Mouse (Mus musculus): ENCODE data around the gene Ccdc144b. TPM values are rescaled to one million over a fixed set of nuclear protein-coding genes. Genes with fewer than 3 reads are reported as not detected.

The Ccdc144b gene
- polyA plus RNA-seq, 1 experiment from 2014 or later, result not detected

DNA sequence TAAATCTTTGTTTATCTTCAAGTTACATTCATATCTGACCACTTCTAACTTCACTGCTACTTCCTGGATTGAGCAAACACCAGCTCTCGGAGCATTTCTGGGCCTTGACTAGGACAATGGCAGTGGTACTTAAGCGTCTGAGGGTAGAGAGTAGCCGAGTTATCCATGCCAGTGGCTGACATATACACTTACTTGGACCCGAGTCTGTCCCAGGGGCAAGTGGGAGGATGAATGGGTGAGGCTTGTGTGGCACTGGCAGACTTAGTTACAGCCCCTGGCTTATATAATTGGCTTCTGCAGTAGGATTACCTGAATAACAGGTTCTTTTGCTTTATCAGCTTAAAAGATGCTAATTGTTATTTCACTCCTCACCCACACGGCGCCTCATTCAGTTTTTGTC is 14.4 kb upstream of the Ccdc144b start:
- H3K36me3 ChIP-seq, result peaks cover 17% of the 10 kb centered on the region
- 0 out of 2 replicates have a peak overlapping the region, but pooled peaks have one; percentile 75 for H3K4me2 ChIP-seq (replicated peaks)
- WGBS, result 87% methylated on average over 6 of the region's 6 CpGs

DNA sequence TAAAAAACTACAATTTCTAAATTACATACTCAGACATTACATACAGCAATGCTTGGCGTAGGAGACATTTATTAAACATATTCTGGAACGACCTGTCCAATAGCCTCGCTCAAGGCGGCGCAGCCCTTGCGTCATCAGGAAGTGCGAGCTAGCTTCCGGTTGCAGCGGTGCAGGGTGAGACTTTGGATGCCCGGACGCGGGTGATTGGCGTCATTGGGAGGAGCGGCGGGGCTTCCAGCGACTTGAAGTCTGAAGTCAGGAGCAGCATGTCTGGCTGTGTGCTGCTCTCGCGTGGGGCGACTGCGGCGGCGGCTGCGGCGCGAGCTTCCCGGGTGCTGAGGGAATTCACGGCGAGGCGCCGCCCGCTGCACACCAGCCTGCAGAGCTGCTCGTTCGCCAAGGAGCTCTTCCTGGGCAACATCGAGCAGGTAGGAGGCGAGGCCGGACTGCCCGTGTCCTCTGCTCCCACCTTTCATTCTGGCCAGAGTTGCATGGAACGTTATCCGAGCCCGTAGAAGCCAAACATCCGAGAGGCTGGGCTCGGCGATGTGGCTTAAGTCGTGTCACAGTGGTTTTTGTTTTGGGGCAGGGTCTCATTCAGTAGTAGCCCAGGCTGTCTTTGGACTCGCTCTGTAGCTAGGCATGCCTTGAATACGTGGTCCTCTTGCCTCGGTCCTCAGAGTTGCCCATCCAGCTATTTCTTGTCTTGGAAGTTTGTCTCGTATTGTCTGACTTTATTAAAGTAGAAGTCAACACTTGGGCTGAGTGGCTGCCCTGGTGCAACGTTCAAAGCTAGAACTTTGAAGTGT is 12.7 kb upstream of the Ccdc144b start, which contains the start of gene Acad9:
Gene Acad9 (plus strand): TSS at position 137 of the 809 bp plus-strand sequence.
- Histone ChIP-seq H3K9me3 (no peaks in the 10 kb centered on the region), H3K4me2 (replicated peaks) (peak within 1 kb of the TSS; percentile 75), H3K27me3 (peaks cover 23% of the 10 kb centered on the region), H3K9ac (replicated peaks) (peak within 1 kb of the TSS; percentile 90), H3K4me1 (replicated peaks) (peaks cover 20% of the 10 kb centered on the region), H3K27ac (peak within 1 kb of the TSS; percentile 71), H3K36me3 (peaks cover 12% of the 10 kb centered on the region), H3K4me3 (replicated peaks) (peak within 1 kb of the TSS; percentile 84)
- 1% methylated on average over 49 of the region's 49 CpGs for WGBS
- ATAC-seq, result peak; percentile 99

More for the DNA sequence above, 14.4 kb upstream of the Ccdc144b start:
- Histone ChIP-seq H3K9me3 (no peaks in the 10 kb centered on the region), H3K27ac (no peak overlapping the region), H3K4me3 (replicated peaks) (no peak overlapping the region), H3K4me1 (replicated peaks) (peaks cover 20% of the 10 kb centered on the region), H3K27me3 (peaks cover 17% of the 10 kb centered on the region), H3K9ac (replicated peaks) (no peak overlapping the region)
- ATAC-seq, result no peak

DNA sequence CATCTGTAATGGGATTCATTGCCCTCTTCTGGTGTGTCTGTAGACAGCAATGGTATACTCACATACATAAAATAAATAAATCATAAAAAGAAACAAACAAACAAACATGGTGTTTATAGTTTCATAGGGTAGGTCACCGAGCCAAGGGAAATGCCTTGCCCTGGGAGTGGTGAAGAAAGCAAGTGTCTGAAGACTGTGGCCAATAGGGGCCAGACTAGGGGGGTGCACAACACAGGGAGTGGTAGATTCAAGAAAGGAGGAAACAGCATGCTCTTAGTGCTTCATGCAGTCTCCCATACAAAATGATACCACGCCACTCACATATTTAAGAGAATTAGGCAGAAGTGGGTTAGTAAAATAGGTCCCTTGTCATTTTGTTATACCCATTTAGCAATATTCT is 11.8 kb upstream of the Ccdc144b start:
- Histone ChIP-seq H3K27ac (no peak overlapping the region), H3K27me3 (peaks cover 25% of the 10 kb centered on the region), H3K4me1 (replicated peaks) (peaks cover 20% of the 10 kb centered on the region), H3K4me3 (replicated peaks) (peak overlapping the region; percentile 84), H3K36me3 (peaks cover 3% of the 10 kb centered on the region; the same call in 1 of the 2 replicates), H3K9ac (replicated peaks) (no peak overlapping the region), H3K4me2 (replicated peaks) (peak overlapping the region; percentile 75), H3K9me3 (no peaks in the 10 kb centered on the region)
- peak; percentile 16; the same call in 1 of the 2 replicates for ATAC-seq
- WGBS, result 97% methylated on average over 2 of the region's 2 CpGs

DNA sequence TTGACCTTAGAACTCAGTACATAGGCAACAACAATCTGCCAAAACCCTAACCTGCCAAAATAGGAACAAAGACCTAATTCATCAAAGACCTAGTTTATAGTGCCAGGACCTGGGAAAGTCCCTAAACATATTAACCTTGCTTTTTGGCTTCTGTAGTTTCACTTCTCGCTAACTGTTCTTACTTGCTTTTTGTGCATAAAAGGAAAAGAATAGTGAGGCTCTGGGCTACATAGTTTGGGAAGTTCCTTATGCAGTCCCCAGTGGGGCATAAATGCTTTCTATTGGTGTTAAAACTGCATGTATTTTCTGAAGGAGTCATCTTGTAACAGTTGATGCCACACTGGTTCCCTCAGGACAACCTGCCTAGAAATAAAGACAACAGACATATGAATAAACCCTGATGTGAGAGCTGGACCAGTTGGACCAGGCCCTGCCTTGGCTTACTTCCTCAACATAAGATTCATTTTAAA is 11.3 kb upstream of the Ccdc144b start:
- no peak for ATAC-seq
- H3K36me3 ChIP-seq, result no peaks in the 10 kb centered on the region
- H3K4me2 ChIP-seq (replicated peaks), result no peak overlapping the region
- H3K4me3 ChIP-seq (replicated peaks), result no peak overlapping the region
- 98% methylated on average over 1 of the region's 1 CpGs for WGBS
- H3K4me1 ChIP-seq (replicated peaks), result peaks cover 20% of the 10 kb centered on the region
- H3K27ac ChIP-seq, result no peak overlapping the region
- peaks cover 25% of the 10 kb centered on the region for H3K27me3 ChIP-seq
- H3K9me3 ChIP-seq, result no peaks in the 10 kb centered on the region
- no peak overlapping the region for H3K9ac ChIP-seq (replicated peaks)

DNA sequence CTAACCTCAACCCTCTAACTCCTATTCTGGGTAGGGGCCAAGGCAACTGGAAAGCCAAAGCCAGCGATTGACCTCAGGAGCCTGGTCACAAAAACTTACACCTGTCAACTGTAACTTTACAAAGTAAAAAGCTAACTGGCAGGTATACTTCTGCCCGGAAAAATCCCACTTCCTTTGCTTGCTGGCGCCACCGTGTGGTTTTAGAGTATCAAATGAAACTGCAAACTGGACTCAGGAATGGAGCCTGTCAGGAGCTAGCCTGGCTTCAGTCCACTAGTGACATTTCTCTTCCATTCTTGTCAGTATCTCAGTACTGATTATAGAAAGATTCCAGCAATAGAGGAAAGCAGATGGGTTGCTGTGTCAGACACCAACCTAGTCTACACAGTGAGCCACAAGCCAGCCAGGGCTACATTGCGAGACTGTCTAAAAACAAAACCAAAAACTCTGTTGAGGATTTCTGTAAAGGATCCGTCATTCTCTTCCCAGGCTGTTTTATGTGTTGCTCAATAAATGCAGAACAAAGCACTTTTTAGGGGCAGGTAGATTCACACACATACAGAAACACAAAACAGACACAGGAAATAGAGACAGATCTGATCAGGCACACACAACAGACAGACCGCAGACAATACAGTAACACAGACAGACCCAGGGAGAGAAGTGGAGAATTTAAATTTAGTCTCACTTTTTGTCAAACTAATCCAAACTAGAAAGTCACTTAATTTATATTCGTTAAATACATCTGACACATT is 6.9 kb upstream of the Ccdc144b start:
- no peak for ATAC-seq

DNA sequence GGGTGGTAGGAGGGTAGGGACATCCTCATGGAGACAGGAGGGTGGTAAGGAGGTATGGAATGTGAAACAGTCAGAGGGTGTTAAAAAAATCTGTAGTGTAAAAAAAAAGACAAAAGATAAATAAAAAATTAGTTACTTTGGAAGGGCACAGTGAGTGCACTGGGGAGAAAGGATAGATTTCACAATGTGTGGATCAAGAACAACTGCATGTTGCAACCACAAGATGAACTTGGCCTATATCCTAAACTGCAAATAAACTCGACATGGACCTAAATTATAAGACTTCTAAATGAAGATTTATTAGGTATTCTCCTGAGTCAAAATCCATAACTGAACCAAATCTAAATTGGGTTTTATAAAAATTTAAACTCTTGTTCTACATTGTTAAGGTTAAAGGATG is 4.2 kb downstream of the Ccdc144b start:
- H3K9ac ChIP-seq (replicated peaks), result no peak overlapping the region
- H3K4me3 ChIP-seq (replicated peaks), result no peak overlapping the region
- ATAC-seq, result no peak
- H3K4me2 ChIP-seq (replicated peaks), result no peak overlapping the region
- H3K4me1 ChIP-seq (replicated peaks), result no peaks in the 10 kb centered on the region
- 68% methylated on average over 1 of the region's 1 CpGs for WGBS
- no peaks in the 10 kb centered on the region for H3K36me3 ChIP-seq
- H3K27me3 ChIP-seq, result no peaks in the 10 kb centered on the region
- H3K27ac ChIP-seq, result no peak overlapping the region
- no peaks in the 10 kb centered on the region for H3K9me3 ChIP-seq

More for the DNA sequence above, 6.9 kb upstream of the Ccdc144b start:
- Histone ChIP-seq H3K4me2 (replicated peaks) (no peak overlapping the region), H3K27me3 (peaks cover 28% of the 10 kb centered on the region), H3K9me3 (no peaks in the 10 kb centered on the region), H3K36me3 (no peaks in the 10 kb centered on the region), H3K4me1 (replicated peaks) (peaks cover 3% of the 10 kb centered on the region; the same call in 1 of the 2 replicates), H3K9ac (replicated peaks) (no peak overlapping the region), H3K27ac (no peak overlapping the region), H3K4me3 (replicated peaks) (no peak overlapping the region)
- 32% methylated on average over 8 of the region's 8 CpGs for WGBS

DNA sequence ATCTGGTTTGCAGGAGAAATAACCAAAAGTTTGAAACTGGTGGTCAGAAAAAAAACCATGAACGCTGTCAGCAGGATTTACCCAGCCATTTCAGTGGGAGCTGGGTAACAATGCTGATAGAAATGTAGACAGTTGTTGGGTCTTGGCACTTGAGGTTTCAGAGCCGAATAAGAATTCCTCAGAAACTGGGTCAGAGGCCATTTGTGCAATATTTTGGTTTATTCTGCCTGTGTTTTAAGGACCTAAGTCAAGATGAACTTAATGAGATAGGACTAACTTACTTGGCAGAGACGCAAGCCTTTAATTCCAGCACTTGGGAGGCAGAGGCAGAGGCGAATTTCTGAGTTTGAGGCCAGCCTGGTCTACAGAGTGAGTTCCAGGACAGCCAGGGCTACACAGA is 8.3 kb downstream of the Ccdc144b start:
- H3K9ac ChIP-seq (replicated peaks), result no peak overlapping the region
- no peaks in the 10 kb centered on the region for H3K36me3 ChIP-seq
- no peaks in the 10 kb centered on the region for H3K4me1 ChIP-seq (replicated peaks)
- no peaks in the 10 kb centered on the region for H3K27me3 ChIP-seq
- H3K27ac ChIP-seq, result no peak overlapping the region
- ATAC-seq, result no peak
- H3K4me2 ChIP-seq (replicated peaks), result no peak overlapping the region
- H3K4me3 ChIP-seq (replicated peaks), result no peak overlapping the region
- H3K9me3 ChIP-seq, result no peaks in the 10 kb centered on the region
- 80% methylated on average over 4 of the region's 4 CpGs for WGBS

DNA sequence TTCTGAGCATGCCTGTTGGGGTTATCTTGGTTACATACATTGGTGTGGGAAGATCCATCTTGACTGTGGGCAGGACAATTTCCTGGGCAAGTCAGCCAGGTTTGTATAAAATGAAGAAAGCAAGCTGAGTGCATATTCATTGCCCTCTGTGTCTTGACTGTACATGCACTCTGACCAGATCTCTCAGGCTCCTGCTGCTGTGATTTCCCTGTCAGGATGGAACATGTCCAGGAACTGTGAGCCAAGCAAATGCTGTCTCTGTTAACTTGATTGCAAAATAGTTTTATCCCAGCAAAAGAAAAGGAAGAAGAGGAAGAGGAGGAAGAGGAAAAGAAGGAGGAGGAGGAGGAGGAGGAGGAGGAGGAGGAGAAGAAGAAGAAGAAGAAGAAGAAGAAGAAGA is 8.8 kb downstream of the Ccdc144b start:
- no peak for ATAC-seq
- no peaks in the 10 kb centered on the region for H3K36me3 ChIP-seq
- no peak overlapping the region for H3K9ac ChIP-seq (replicated peaks)
- no peaks in the 10 kb centered on the region for H3K9me3 ChIP-seq
- H3K4me2 ChIP-seq (replicated peaks), result no peak overlapping the region
- no peak overlapping the region for H3K27ac ChIP-seq
- no peaks in the 10 kb centered on the region for H3K4me1 ChIP-seq (replicated peaks)
- H3K27me3 ChIP-seq, result no peaks in the 10 kb centered on the region
- H3K4me3 ChIP-seq (replicated peaks), result no peak overlapping the region

DNA sequence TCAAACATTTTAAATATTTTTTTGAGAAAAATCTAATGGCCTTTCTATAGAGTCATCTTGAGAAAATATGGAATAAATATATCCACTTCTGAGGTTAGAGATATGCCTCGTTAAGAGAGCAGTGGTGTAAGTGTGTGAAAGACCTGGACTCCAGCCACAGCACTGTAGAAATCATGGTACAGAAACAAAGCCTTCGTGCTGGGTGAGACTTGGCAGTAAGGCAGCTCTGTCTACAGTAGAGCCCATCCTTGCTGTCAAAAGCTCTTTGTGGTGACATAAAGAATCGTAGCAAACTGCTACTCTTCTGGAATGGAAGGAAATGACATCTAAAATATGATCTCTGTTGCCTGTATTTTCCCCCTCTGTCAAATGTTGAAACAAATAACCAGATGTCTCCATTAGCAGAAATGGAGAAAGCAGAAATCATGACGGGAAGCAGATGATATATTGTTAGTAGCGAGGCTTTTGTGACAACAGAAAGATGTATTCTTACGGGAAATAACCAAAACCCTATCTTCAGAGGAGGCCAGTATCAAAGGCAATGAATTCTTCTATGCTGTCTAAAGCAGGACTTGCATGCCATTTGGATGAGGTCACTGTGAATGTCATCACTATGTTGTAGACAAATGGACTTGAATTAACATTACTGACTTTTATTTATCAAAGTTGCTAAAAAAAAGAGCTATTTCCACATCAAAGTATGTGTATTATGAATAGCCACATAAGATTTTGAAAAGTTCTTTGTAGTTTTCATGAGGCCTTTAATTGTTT is 21.4 kb downstream of the Ccdc144b start:
- H3K4me3 ChIP-seq (replicated peaks), result no peak overlapping the region
- H3K27ac ChIP-seq, result no peak overlapping the region
- H3K27me3 ChIP-seq, result no peaks in the 10 kb centered on the region
- H3K4me1 ChIP-seq (replicated peaks), result no peaks in the 10 kb centered on the region
- 76% methylated on average over 6 of the region's 6 CpGs for WGBS
- no peak for ATAC-seq
- H3K36me3 ChIP-seq, result no peaks in the 10 kb centered on the region
- H3K9me3 ChIP-seq, result no peaks in the 10 kb centered on the region
- H3K4me2 ChIP-seq (replicated peaks), result no peak overlapping the region
- no peak overlapping the region for H3K9ac ChIP-seq (replicated peaks)

DNA sequence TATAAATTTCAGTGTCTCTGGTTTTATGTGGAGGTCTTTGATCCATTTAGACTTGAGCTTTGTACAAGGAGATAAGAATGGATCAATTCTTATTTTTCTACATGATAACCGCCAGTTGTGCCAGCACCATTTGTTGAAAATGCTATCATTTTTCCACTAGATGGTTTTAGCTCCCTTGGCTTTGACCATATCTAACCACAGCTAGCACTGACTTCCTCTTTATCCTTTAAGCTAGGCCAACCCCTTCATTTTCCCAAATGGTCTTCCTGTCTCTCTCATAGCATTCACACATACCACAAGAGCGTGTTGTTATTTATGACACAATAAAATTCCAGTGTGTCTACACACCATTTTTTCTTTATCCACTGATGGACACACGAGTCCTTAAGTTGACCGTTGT is 23.4 kb downstream of the Ccdc144b start:
- Histone ChIP-seq H3K27me3 (no peaks in the 10 kb centered on the region), H3K9me3 (no peaks in the 10 kb centered on the region), H3K4me1 (replicated peaks) (no peaks in the 10 kb centered on the region), H3K4me3 (replicated peaks) (no peak overlapping the region), H3K36me3 (no peaks in the 10 kb centered on the region), H3K4me2 (replicated peaks) (no peak overlapping the region), H3K9ac (replicated peaks) (no peak overlapping the region), H3K27ac (no peak overlapping the region)
- 89% methylated on average over 4 of the region's 4 CpGs for WGBS
- no peak for ATAC-seq

DNA sequence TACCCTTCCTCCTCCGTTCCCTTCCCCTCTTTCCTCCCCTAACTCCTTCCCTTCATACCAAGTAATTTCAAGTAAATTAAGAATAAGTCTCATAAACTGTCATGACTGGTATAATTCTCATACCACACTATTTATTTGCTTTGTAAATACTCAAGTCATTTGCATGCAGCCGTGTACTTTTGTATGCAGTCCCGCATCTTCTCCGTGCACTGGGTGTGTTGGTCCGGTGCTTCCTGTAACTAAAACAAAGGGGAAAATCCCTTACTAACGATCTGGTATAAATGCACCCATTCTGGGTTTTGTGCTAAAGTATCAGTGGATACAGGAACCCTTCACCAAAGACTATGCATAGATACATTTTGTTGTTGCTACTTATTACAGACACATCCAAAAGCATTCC is 27.6 kb downstream of the Ccdc144b start:
- Histone ChIP-seq H3K9me3 (no peaks in the 10 kb centered on the region), H3K4me2 (replicated peaks) (no peak overlapping the region), H3K9ac (replicated peaks) (no peak overlapping the region), H3K4me3 (replicated peaks) (no peak overlapping the region), H3K27ac (no peak overlapping the region), H3K36me3 (no peaks in the 10 kb centered on the region), H3K27me3 (no peaks in the 10 kb centered on the region), H3K4me1 (replicated peaks) (no peaks in the 10 kb centered on the region)
- no peak for ATAC-seq
- WGBS, result 83% methylated on average over 6 of the region's 6 CpGs
